Mouse (Mus musculus) lung, adult 18-20 months (tissue): ENCODE measurements around the gene Ndufc1.
"Not testable (repeated sequence)": the region's sequence is repeated elsewhere in the genome, so short reads cannot be mapped to it uniquely, and the experiment has no call there.

Source experiments
- DNase-seq, 2 experiments: peaks; one replicate each; pipeline ENCODE4 v3.0.0; 2022; ENCODE audit warnings: mixed read lengths in 2 of 2

Gene Ndufc1

GRCm38 (mm10) chr3:51408561-51409183 is at the start of gene Ndufc1:
TSS of gene Ndufc1 (minus strand) at chr3:51408988.
- DNase-seq, result peak; percentile 93 to 95

DNA sequence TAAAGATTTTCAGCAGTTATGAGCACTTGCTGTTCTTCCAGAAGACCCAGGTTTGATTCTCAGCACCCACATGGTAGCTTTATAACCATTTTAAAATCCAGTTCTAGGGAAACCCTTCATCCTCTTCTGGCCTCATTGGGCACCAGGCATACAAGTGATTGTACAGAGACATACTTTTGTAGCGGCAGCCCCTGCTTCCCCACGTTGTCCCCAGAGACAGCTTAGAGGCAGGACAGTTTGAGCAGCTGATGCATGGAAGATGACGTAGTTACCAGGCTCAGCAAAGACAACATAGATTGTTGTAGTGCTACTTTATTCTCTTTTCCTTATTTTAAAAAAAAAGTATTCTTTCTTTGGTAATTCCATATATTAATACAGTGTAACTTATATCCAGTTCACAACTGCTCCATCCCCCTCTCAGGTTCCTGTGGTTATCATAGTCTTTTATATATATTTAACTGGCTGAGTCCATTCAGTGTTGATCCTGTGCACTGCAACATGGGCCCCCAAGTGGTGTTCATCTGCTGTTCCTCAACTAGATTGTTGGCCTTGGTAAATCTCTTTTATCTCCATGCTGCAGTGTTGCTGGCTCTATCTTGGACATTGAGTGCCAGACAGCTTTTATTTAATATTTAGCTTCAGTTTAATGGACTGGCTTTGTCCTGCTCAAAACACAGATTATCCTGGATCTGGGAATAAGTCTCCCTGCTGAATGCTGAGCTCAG is 26.2 kb upstream of the Ndufc1 start:
- no peak for DNase-seq

GRCm38 (mm10) chr3:51434364-51434763 is 25.6 kb upstream of the Ndufc1 start:
- not testable (repeated sequence) for DNase-seq

DNA sequence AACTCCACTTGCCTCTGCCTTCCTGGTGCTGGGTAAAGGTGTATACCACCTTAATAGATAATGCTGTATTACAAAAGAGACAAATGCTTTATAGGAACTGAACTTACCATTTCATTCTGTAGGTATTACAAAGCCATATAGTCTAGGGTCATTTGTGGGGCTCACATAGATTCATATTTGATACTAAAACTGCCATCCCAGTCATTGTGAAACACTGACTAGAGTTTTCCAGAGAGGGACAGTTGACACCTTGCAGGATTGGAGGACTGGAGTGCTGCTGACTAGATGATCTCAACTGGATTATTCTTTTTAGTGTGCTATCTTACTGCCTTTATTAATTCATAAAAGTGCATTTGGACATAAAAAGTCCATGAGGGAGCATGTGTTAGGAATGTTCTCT is 16.6 kb upstream of the Ndufc1 start:
- DNase-seq, result no peak

DNA sequence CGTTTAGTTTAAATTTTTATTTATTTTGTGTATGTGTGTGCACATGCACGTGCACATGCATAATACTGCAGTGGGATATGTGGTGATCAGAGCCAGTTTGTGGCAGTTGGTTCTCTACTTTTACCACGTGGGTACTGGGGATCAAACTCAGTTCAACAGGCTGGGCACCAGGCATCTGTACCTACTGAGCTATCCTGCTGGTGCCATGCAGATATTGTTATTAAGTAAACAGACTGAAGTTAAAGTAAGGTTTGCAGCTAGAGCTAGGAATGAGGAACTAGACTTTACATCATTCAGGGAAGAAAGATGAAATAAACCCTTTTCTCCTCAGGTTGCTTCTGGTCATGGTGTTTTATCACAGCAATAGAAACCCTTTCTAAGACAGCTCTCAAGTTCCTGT is 13.1 kb upstream of the Ndufc1 start:
- no peak for DNase-seq

- DNase-seq, result no peak
Observed at GRCm38 (mm10) chr3:51417966-51418365, 9.2 kb upstream of the Ndufc1 start.

DNA sequence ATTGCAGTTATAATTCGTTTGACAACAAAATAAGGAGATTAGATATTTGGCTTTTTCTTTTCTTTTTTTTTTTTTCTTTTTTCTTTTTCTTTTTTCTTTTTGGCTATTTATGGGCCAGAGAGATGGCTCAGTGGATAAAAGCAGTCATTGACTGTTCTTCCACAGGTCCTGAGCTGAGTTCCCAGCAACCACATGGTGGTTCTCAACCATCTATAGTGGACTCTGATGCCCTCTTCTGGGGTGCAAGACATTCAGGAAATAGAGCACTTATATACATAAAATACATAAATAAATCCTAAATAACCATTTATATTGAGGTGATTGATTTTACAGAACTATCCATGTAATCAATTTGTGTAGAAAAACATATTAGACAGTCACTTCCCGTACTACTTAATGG is 8.7 kb upstream of the Ndufc1 start:
- no peak for DNase-seq

DNA sequence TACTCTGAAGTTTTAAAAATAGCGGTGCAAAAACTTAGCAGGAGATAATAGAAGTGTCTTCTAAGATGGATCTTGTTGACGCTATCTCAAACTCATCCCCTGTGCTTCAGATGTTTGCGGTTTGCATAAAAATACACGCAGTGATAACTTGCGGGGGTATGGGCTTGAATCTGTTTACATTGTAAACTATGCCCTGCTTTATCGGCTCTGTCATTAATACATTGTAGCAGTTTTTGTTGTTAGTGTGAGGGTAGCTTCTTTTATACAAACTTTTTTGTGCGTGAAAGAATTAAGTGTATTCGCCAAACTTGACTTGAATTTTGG is 8.3 kb upstream of the Ndufc1 start:
- DNase-seq, result no peak

GRCm38 (mm10) chr3:51416364-51417134 is 7.8 kb upstream of the Ndufc1 start:
- DNase-seq, result peak; percentile 35 to 44

GRCm38 (mm10) chr3:51416073-51416363 is 7.2 kb upstream of the Ndufc1 start:
- no peak for DNase-seq

DNA sequence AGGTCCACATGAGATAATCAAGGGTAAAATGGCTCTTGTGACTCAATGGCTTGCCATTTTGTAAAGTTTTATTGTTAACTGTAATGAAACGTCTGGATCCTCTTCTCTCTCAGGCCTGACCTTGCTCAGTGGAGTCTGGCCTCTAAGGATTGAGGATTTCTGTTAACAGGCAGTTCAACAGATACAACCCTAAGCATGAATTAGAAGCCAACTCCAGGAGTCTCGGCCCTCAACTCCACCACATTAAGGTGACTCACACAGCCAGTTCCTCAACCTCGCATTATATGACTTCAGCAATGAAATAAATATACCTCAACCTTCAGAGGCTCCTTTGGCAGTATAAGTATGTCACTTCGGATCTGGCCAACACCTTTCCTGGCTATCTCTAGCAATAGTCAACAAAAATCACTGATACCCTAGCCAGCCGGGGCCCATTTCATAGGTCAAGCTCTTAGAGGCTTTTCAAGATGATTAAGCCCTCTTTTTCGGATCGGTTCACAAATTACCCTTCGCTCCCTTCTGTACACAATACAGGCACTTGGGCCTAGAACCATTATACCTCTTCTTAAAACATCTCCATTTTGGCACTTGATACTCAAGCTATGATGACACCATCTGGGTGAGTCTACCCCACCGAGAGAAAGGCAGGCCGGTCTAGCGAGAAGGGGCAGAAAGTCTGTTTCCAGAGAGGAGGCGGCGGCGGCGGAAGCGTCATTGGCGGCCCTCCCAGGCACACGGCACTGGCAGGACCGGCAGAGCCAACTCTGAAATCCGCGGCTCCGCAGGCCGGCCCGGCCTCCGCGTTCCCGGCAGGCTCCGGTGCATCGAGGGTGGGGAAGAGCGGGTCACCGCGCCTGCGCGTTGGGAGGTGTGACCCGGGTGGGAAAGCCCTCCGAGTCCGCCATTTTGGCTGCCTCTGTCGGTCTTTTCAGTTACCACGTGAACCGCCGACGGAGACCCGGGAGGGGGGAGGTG is 6.6 kb upstream of the Ndufc1 start, which contains the start of gene Naa15:
Gene Naa15, plus strand, starts transcription at position 51 of the 975 bp plus-strand sequence.
- DNase-seq, result peak; percentile 95 to 97

DNA sequence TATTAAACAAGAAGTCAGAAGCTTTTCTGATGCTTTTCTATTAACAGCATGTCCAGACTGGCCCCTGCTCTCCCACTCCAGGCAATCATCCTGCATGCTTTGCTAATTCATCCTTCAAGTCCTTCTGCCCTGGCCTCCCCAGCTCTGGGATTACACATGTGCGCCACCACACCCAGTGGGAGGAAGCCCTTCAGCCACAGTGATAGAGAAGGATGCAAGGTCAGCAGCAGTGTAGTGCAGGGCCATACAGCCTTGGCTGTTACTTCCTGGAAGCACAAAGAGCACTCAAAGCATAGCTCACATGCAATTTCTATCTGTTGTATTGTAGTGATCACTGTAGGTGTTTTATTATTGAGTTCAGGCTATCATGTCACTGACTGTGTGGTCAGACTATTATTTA is 4.5 kb upstream of the Ndufc1 start:
- no peak for DNase-seq

DNA sequence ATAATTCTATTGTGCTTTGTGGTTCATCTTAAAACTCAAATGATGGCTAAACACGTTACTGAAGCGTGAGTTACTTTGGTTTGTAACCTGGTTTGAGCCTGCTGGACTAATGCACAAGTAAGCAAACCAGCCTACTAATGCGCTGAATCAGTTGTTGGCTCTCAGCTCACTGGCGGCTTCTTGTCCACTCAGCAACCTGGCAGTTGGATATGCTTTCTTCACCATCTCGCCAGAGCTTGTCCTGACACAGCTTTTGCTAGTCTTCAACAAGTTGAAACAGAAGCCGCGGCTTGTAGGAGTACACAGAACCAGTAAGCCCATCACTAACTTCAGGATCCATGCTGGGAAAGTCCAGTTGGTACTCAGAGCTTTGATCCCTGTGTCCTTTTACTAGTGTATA is 3.7 kb upstream of the Ndufc1 start:
- DNase-seq, result no peak

DNA sequence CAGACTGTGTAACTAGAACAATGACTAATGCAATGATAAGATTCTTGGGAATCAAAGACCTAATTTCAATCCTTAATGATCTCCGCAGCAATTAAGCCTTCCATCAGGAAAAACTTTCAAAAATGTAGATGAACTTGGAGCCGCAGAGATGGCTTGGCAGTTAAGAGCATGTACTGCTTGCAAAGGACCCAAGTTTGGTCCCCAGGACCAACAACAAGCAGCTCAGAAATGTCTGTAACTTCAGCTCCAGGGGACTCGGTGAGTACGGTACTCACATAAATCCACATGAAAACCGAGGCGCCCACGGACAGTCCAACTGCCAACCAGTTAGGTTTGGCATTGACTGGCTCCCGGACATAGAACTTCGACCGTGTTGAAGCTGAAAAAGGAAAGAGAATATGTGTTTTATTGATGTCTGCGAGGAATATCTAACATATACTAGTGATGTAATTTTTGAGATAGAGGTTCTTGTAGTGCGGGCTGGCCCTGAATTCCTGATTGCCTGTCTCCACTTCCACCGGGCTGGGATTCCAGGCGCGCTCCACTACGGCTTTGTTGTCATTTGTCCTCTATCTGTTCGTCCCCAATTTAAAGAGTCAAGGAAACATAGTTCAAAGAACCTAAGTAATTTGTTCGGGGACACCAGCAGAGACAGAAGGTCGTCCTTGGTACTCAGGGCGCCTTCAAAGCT is 773 bp downstream of the Ndufc1 start:
- peak in 1 of 2 experiments; percentile 9 for DNase-seq

DNA sequence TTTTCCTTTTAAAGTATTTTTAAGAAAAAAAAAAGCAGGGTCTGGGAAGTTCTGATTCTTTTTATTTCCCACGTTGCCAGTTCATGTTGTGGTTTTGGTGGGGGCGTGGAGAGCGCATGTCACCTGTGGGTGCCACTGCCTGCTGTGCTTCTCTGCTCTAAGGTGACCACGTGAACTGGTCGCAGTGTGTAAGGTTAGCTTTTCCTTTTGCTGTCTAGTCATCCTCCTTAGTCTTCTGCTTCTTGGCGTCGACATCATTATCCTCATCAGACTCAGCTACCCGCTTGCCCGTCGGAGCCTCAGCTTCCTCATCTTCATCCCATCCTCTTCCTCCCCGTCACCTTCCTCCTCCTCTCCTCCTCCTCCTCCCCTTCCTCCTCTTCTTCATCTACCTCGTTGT is 6.2 kb downstream of the Ndufc1 start:
- DNase-seq, result no peak

GRCm38 (mm10) chr3:51402054-51402453 is 6.7 kb downstream of the Ndufc1 start:
- not testable (repeated sequence) for DNase-seq

- no peak for DNase-seq
Observed at GRCm38 (mm10) chr3:51400682-51401081, 8.1 kb downstream of the Ndufc1 start.

DNA sequence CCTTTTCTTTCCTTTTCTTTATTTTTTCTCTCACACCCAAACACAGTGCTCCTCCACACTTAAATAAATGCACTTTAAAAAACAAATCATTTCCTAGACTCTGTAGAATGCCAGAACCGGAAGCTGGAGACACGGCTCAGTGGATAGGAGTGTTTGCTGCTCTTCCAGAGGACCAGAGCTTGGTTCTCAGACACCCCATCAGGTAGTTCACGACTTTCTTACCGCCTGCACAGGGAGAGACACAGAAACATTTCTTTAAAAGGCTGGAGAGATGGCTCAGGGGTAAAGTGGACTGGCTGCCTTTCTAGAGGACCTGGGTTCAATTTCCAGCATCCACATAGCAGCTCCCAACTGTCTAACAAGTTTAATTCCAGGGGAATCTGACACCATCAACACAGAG is 9.3 kb downstream of the Ndufc1 start:
- DNase-seq, result no peak

DNA sequence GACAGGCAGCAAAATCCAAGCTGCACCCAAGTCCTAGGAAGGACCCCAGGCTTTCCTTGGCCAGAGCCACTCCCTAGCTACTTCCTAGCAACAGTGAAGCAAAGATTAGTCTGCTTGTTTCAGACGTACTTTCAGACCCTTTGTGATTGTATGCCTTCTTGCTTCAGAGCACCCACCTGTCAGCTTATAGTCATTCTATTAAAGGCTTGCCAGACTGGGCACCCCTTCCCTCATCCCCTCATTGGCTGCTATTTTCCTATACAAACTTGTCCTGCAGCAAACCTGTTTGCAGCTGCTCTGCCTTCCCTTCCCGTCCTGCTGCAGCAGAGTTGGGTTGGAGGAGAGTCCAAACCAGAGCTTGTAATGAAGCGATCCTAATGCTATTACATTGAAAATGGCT is 10.1 kb downstream of the Ndufc1 start:
- DNase-seq, result no peak

GRCm38 (mm10) chr3:51397700-51398299 is 11.0 kb downstream of the Ndufc1 start:
- DNase-seq, result no peak

DNA sequence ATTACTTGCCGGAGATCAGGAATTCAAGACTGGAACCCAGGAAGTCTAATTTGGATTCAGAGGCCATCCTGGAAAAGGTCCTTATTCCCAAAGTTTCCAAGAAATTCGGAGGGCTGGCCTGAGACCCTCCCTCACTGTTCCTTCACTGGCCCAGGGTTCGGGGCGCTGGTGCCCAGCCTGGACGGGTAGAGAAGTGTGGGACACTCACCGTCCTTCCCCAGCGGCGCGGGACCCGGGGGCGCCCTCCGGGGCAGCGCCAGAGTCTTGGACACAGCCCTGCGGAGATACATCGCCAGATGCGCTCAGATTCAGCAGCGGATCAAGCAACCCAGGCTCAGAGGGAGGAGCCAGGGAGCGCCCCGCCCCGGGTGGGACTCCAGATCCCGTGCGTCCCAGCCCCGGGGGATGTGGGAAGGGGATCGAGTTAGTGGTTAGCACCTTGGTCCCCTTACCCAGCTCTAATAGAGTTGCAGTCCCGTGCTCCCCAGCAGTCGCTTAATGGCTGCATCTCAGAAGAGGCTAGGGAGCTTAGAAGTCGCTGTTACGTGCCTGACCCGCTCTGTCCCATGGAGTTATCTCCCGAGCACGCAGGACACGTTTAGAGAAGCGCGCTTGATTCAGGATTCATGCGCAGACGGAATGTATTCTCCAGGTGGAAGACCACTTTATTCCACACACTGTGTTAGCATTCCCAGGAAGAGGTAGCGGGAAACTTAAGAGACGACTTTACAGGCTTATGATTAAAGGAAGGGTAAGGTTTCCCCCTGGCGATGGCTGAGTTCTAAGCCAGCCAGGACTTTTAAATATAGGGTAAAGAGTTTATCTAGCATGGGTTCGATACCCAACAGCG is 12.3 kb downstream of the Ndufc1 start, which contains the start of gene Mgarp:
Gene Mgarp, minus strand, starts transcription at position 520 of the 850 bp plus-strand sequence.
- peak; percentile 46 to 56 for DNase-seq
